Comparison of ENCODE assay signal across 12 mouse cellular contexts in the genomic region with DNA sequence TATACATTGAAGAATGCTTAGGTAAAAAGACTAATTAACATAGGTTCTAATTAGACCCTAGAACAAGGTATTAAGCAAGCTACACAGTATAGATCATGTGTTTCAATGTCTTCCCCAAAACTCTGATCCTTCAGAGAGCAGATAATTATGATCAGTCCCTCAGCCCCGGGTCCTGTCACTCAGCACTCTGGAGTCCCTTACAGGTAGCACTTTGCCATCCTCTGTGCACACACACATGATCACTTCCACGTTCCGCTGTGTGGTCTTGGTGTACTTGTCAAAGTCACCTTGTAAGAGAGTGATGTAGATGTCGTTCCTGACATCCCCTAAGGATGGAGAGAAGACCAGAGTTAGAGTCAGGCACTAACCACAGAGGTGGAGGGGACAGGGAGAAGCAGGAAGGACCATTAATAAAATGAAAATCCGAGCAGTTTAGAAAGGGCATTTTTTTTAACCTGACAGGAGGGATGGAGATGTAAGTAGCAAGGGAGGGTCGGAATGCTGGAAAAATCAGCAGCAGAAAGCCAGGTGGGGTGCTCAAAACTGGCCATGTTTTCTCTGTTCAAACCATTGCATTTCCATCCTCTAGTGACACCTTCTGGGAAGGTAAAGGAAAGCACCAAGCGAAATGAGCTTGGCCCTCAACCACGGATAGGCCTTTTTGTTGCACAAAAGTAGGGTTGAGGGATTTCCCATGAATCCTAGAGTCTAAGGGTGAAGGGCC.
DNase-seq lines count a peak whose midpoint lies in the region; ATAC-seq and TF ChIP-seq lines count a peak whose summit lies in the region.
"Had no signal": no experiment of that assay in that cellular context is flagged by ENCODE, and none has a peak within 500 bp of the region (broad histone marks: within the 10 kb centered on the region; RNA-seq: fewer than 3 reads in every experiment).

No protein-coding gene starts in this region.

- TF ChIP-seq CTCF in heart, adult 2 months (IDR thresholded peaks at IDR 0.05) = no peak

- no peak for TF ChIP-seq POLR2A in heart, adult 2 months (IDR thresholded peaks at IDR 0.05; ENCODE audit: insufficient read depth, low read depth, low read length)

- H3K9me3 ChIP-seq in hindbrain, embryonic 11.5 days (ENCODE audit: control insufficient read depth, low read length) = no peaks in the 10 kb centered on the region
- no peaks in the 10 kb centered on the region for H3K9me3 ChIP-seq in hindbrain, embryonic 12.5 days (replicated peaks)
- H3K9me3 ChIP-seq in ES-E14 (ENCODE audit: control insufficient read depth, insufficient read depth, low read depth, low read length) = no peaks in the 10 kb centered on the region
- H3K9me3 ChIP-seq in hindbrain, embryonic 15.5 days = no peaks in the 10 kb centered on the region
- H3K9me3 ChIP-seq: heart, embryonic 12.5 days; lung, embryonic 15.5 days had no signal

- H3K27me3 ChIP-seq in hindbrain, embryonic 11.5 days (ENCODE audit: control insufficient read depth, insufficient read depth, low read length) = no peaks in the 10 kb centered on the region
- no peaks in the 10 kb centered on the region for H3K27me3 ChIP-seq in hindbrain, embryonic 12.5 days
- no peaks in the 10 kb centered on the region for H3K27me3 ChIP-seq in hindbrain, embryonic 15.5 days
- no peaks in the 10 kb centered on the region for H3K27me3 ChIP-seq in heart, adult 2 months (ENCODE audit: control insufficient read depth, insufficient read depth, low read length)
- H3K27me3 ChIP-seq: heart, embryonic 12.5 days; lung, embryonic 15.5 days had no signal

- WGBS in hindbrain, embryonic 11.5 days = 61% methylated on average over 8 of the region's 8 CpGs
- WGBS in hindbrain, embryonic 12.5 days = 64% methylated on average over 8 of the region's 8 CpGs
- WGBS in hindbrain, embryonic 15.5 days = 54% methylated on average over 8 of the region's 8 CpGs
- 49% methylated on average over 8 of the region's 8 CpGs for WGBS in heart, adult 2 months

- no peak overlapping the region for H3K9ac ChIP-seq in hindbrain, embryonic 11.5 days (ENCODE audit: low read depth, low read length)
- H3K9ac ChIP-seq in hindbrain, embryonic 12.5 days = no peak overlapping the region
- H3K9ac ChIP-seq in ES-E14 (ENCODE audit: insufficient read depth, low read depth, low read length, poor library complexity, severe bottlenecking) = no peak overlapping the region
- no peak overlapping the region for H3K9ac ChIP-seq in hindbrain, embryonic 15.5 days
- H3K9ac ChIP-seq in heart, adult 2 months (ENCODE audit: low read depth, low read length) = no peak overlapping the region
- H3K9ac ChIP-seq: heart, embryonic 12.5 days; lung, embryonic 15.5 days had no signal

- TF ChIP-seq EP300 in heart, adult 2 months (IDR thresholded peaks at IDR 0.05; ENCODE audit: insufficient read depth, low read depth, low read length) = no peak

- no peaks in the 10 kb centered on the region for H3K36me3 ChIP-seq in hindbrain, embryonic 11.5 days (ENCODE audit: control insufficient read depth, insufficient read depth, low read length)
- no peaks in the 10 kb centered on the region for H3K36me3 ChIP-seq in hindbrain, embryonic 12.5 days
- H3K36me3 ChIP-seq in ES-E14 (ENCODE audit: control insufficient read depth, insufficient read depth, low read length, poor library complexity, severe bottlenecking) = no peaks in the 10 kb centered on the region
- H3K36me3 ChIP-seq in hindbrain, embryonic 15.5 days = no peaks in the 10 kb centered on the region
- H3K36me3 ChIP-seq in heart, adult 2 months (ENCODE audit: control insufficient read depth, insufficient read depth, low read length) = no peaks in the 10 kb centered on the region
- H3K36me3 ChIP-seq: heart, embryonic 12.5 days; lung, embryonic 15.5 days had no signal

- no peaks in the 10 kb centered on the region for H3K79me2 ChIP-seq in heart, adult 2 months (replicated peaks; ENCODE audit: control insufficient read depth, insufficient read depth, low read length)

- in situ Hi-C loops in ES-E14 (cut with MboI; ENCODE audit: low sequenced_read_pairs in 2 of 2, unreplicated experiment in 2 of 2) = no loop called here

- H3K4me1 ChIP-seq in hindbrain, embryonic 11.5 days (replicated peaks; ENCODE audit: control insufficient read depth, insufficient read depth, low read length) = no peaks in the 10 kb centered on the region
- 0 out of 2 replicates have a peak, but pooled peaks cover 2% of the 10 kb centered on the region for H3K4me1 ChIP-seq in hindbrain, embryonic 12.5 days
- peaks cover 0 to 3% of the 10 kb centered on the region in 2 experiments; a peak in 1 of 4 replicates for H3K4me1 ChIP-seq in ES-E14 (ENCODE audit: control insufficient read depth in 2 of 2, insufficient read depth in 2 of 2, low read length in 2 of 2, poor library complexity in 1 of 2)
- no peaks in the 10 kb centered on the region for H3K4me1 ChIP-seq in hindbrain, embryonic 15.5 days (replicated peaks)
- no peaks in the 10 kb centered on the region for H3K4me1 ChIP-seq in heart, adult 2 months (ENCODE audit: control insufficient read depth, insufficient read depth, low read length)
- H3K4me1 ChIP-seq: heart, embryonic 12.5 days; lung, embryonic 15.5 days had no signal

- H3K4me2 ChIP-seq in hindbrain, embryonic 11.5 days (replicated peaks; ENCODE audit: low read depth, low read length) = no peak overlapping the region
- H3K4me2 ChIP-seq in hindbrain, embryonic 12.5 days (replicated peaks) = no peak overlapping the region
- no peak overlapping the region for H3K4me2 ChIP-seq in hindbrain, embryonic 15.5 days
- H3K4me2 ChIP-seq: heart, embryonic 12.5 days; lung, embryonic 15.5 days had no signal

- peak; percentile 2 for DNase-seq in hindbrain, embryonic 11.5 days (ENCODE audit: low spot score)
- DNase-seq in 416B (ENCODE audit: low read depth) = peak; percentile 11
- peak; percentile 3 for DNase-seq in ES-E14 (ENCODE audit: low read depth, low spot score)
- DNase-seq in right cerebral cortex, postnatal 10 days (ENCODE audit: low spot score in 2 of 2) = no peak
- no peak for DNase-seq in heart, adult 2 months
- DNase-seq: cerebellum, postnatal 36 days had no signal

- H3K4me3 ChIP-seq in hindbrain, embryonic 11.5 days (ENCODE audit: low read depth, low read length) = no peak overlapping the region
- H3K4me3 ChIP-seq in hindbrain, embryonic 12.5 days = no peak overlapping the region
- no peak overlapping the region for H3K4me3 ChIP-seq in ES-E14 (ENCODE audit: insufficient read depth in 1 of 2, low read depth in 1 of 2, low read length in 2 of 2, poor library complexity in 1 of 2, severe bottlenecking in 1 of 2)
- no peak overlapping the region for H3K4me3 ChIP-seq in hindbrain, embryonic 15.5 days
- H3K4me3 ChIP-seq in heart, adult 2 months = no peak overlapping the region
- H3K4me3 ChIP-seq: heart, embryonic 12.5 days; lung, embryonic 15.5 days had no signal

- H3K27ac ChIP-seq in hindbrain, embryonic 11.5 days (ENCODE audit: low read depth, low read length) = no peak overlapping the region
- H3K27ac ChIP-seq in hindbrain, embryonic 12.5 days = no peak overlapping the region
- no peak overlapping the region for H3K27ac ChIP-seq in ES-E14 (ENCODE audit: insufficient read depth, low read depth, low read length, poor library complexity, severe bottlenecking)
- no peak overlapping the region for H3K27ac ChIP-seq in hindbrain, embryonic 15.5 days (replicated peaks)
- H3K27ac ChIP-seq in heart, adult 2 months = no peak overlapping the region
- H3K27ac ChIP-seq: lung, embryonic 15.5 days had no signal

- ATAC-seq in hindbrain, embryonic 11.5 days (ENCODE audit: low FRiP score) = no peak
- ATAC-seq in hindbrain, embryonic 12.5 days (ENCODE audit: low FRiP score) = no peak
- peak; percentile 56; the same call in 1 of the 2 replicates for ATAC-seq in hindbrain, embryonic 15.5 days (ENCODE audit: low FRiP score, low read depth)
- ATAC-seq: activated CD4-positive, CD25-positive, alpha-beta regulatory T cell, adult 4 months; inflammation-experienced regulatory T-cells, adult 6 months had no signal

- intact Hi-C loops in heart, adult 2 months (cut with DNase I) = no loop called here

TF ChIP-seq in ES-E14, 5 proteins besides CTCF, POLR2A, EP300 and RAD21:
- TF ChIP-seq ZNF384 (IDR thresholded peaks at IDR 0.05; ENCODE audit: low read depth, low read length) = no peak
- TF ChIP-seq HCFC1 (IDR thresholded peaks at IDR 0.05; ENCODE audit: borderline replicate concordance, insufficient read depth, low read length) = no peak
- no peak for TF ChIP-seq MAFK (IDR thresholded peaks at IDR 0.05; ENCODE audit: insufficient read depth, low read depth, low read length)
- no peak for TF ChIP-seq CHD2 (IDR thresholded peaks at IDR 0.05; ENCODE audit: low read depth, low read length)
- TF ChIP-seq ZC3H11A (IDR thresholded peaks at IDR 0.05; ENCODE audit: borderline replicate concordance, low read depth, low read length) = peak; percentile 43; the same call in 1 of the 2 replicates

Comparison
In these comparisons a context has a peak if more than half of its experiments do, and no peak if none do; other contexts are left out.
1. DNase-seq: peak in hindbrain, embryonic 11.5 days (single experiment), 416B (single experiment) and ES-E14 (single experiment); none in right cerebral cortex, postnatal 10 days (0 of 2) and heart, adult 2 months (0 of 2).